Mouse (Mus musculus) kidney, adult 11 months (tissue): ENCODE data around the gene Plekha4.

Experiments
- DNase-seq: peaks from one replicate; pipeline ENCODE4 v3.0.0; 2022

Gene Plekha4

DNA sequence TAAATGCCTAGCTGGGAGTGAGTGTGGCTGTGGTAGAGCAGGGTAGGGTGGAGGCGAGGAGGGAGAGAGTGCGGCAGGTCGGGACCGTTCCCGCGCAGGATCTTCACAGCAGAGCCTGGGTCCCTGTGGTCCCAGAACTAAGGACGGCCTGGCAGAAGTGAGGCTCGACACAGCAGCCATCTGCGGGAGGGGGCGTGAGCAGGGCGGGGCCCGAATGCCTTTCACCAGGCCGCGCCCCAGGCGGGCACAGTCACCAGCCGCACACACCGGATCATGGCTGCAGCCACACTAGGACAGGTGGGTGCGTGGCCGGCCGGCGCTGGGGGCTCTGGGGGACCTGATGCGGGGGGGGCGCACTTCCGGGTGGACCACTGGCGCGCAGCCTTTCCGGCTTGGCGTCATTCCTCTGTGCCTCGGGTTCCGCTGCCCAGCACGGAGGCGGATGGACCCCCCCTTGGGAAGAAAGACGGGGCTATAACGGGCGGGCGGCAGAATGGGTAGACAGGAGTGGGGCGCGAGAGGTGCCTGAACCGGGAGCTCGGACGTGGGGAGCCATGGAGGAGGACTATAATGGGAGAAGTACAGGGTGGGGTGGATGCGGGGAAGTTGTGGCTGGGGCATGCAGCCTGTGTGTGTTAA is 44.1 kb downstream of the Plekha4 start, which contains the start of gene Bcat2:
TSS of gene Bcat2 (plus strand) at position 51 of the 639 bp plus-strand sequence.
- DNase-seq: peak; percentile 76

DNA sequence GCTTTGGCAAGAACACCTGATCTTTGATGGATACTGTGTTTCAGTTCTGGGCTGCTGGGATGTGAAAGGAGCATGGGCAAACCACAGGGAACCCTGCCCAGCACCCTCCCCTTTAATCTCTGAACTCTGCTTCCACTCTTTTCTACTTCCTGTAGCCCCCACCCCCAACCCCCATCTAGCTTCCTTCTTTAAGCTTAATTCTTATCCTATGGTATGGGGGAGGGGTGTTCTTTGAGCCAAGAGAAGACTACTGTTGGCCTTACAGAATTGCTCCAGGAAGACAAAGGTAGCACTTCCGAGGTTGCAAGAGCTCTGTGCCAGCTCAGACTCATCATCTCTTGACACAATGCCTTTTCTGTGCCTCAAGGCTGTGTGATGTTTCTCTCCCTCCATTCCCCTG is 45.8 kb downstream of the Plekha4 start:
- no peak for DNase-seq

DNA sequence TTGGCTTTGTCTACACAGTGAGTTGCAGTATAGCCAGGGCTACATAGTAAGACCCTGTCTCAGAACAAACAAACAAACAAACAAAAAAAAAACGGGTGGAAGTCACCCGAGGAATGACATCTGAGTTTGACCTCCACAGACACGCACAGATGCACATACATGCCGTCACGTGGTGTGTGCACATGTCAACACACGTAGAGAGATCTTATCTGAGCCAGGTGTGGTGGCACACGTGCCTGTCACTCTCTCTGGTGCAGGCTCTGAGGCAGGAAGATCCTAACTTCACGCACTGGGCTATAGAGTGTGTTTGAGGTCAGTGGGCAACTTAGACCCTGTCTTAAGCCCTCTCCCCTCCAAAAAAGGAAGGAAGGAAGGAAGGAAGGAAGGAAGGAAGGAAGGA is 47.8 kb downstream of the Plekha4 start:
- DNase-seq: peak; percentile 66

DNA sequence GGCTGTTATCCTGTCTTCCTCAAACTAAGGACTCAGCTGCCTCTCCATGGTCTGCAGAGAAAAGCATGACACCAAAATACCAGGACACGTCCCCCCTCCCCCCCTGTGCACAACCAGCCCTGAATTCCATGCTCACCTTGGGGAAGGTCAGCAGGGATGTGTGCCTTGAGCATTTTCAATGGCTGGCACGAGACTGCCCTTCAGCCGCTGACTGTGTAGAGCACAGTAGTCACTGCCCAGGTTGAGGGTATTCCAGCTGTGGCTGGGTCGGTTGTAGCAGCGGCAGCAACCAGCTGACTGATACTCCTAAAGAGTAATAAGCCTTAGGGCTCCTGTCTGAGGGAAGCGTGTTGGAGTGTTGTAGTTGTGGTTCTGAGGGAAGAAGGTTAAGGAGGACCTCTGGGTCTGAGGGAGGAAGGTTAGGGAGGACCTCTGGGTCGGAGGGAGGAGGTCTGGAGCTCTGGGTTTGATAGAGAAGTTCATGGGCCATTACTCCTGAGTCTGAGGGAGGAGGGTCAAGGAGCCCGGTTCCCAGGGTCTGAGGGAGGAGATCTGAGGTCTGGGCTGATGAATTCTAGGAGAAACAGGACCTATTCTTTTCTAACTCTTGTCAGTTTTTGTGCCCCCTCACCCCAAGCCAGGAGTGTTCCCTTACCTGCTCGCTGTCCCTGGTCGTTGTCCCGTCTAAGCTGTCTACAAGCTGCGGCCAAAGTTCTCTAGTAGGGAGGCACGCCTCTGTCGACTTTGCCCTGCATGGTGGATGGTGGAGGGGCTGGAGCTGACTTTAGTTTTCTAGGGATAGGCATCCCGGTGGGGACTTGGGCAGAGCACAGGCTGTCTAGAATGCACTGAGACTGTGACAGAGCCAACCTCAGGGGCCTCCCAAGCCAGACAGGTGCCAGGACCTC is 48.6 kb downstream of the Plekha4 start:
- DNase-seq: peak; percentile 82

DNA sequence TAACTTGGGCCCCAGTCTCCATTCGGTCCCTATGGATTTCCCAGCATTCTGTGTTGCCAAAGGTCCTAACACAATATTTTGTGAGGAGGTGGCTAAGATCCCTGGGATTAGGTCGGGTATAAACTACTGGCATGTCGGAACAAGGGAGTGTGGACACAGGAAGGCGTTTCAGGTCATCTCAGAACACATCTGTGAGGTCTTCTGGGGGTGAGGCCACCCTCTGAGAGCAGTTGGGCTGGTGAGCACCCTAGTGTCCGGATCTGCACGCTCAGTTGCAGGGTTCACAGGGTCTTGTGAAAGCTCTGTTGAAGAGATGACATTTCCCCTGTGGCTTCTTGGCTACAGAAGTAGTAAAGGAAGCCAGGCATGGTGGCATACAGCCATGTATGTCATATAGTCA is 59.8 kb downstream of the Plekha4 start:
- no peak for DNase-seq

DNA sequence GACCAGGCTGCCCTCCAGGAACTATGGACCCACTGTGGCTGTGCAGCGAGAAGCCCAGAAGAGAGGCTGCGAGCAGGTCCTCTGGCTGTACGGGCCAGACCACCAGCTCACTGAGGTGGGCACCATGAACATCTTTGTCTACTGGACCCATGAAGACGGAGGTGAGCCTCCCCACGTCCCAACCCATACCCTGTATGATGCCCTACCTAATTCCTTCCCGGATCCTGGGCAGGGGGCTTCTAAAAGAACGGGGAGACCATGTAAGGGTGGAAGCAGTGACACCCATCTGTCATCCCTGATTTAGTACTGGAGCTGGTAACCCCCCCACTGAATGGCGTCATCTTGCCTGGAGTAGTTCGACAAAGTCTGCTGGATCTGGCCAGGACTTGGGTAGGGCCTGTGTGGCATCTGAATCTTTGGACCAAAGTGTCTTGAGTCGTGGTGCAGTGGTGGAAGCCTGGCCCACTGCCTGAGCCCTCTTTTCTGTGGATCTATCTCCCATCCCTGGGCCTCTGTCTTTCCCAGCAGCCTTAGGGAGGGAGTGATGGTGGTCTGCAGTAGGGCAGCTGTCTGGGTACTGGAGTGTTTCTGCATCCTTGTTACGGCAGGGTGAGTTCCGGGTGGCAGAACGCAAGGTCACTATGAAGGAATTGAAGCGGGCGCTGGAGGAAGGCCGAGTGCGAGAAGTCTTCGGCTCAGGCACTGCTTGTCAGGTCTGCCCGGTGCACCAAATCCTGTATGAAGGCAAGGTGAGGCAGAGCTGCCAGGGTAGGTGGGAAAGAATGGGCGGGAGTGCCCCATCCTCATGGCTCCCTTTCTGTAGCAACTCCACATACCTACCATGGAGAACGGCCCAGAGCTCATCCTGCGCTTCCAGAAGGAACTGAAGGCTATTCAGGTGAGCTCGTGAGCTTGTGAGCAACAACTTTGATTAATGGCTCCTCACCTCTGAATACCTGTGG is 61.8 kb downstream of the Plekha4 start:
- DNase-seq: no peak

DNA sequence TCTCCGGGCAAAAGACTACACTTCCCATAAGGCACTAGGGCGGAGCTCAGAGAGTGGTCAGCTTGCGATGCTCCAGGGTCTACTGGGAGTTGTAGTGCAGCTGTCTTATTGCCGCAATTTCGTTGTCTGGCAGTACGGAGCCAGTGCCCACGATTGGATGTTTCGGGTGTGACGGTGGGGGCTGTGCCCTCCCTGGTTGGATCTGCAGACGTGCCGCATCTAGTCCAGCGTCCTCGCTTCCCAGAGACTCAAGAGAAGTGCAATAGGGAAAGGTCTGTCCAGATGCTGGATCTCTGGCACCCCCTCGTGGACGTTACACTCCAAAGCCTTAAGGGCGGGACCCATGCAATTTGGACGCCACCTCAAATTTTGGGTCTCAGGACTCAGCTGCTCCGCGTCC is 63.0 kb downstream of the Plekha4 start:
- peak; percentile 97 for DNase-seq

DNA sequence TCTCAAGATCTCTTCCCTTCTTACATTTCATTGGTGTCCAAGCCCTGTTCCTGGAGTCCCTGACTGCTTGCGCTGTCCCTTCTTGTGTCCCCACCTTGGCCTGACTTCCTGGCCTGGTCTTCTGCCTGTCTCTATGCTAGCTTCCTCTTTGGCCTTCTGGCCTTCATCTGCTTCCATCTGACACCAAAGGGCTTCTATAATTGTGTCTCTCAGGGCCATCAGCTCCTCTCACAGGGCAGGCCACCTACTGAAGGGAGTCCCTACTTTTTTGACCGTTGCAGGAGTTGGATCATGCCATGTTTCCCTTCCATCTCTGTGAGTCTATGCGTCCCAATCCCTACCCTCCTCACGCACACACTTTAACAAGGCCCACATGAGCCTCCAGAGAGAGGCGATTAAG is 63.8 kb downstream of the Plekha4 start:
- no peak for DNase-seq

DNA sequence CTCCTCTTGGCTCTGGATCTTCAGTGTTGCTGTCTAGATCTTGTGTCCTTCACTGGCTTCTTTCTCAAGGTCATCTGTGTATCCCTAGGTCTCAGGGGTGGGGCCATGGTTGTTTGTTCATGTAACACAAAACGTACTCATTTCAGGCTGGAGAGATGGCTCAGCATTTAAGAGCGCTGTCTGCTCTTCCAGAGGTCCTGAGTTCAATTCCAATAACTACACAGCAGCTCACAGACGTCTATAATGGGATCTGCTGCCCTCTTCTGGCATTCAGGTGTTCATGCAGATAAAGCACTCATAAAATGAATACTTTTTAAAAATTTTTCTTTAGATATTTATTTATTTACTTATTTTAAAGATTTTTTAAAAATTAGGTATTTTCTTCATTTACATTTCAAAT is 64.7 kb downstream of the Plekha4 start:
- no peak for DNase-seq

DNA sequence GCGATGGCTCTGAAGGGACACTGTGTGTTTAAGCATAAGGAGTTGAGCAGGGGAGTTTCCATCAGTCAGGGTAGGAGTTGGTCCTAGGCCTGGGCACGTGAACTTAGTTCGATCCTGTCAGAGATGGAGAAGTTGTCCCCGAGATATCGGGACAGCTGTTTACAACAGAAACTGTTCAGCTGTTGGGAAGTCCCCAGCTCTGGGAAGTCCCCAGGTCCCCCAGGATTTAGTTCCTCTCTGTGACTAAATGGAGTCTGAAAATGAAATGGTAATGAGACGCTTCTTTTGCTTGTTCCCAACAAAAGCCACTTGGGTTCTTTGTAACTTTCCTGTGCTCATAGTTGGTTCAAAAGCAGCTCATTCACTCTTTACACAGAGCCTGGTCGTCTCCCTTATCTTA is 65.8 kb downstream of the Plekha4 start:
- no peak for DNase-seq

DNA sequence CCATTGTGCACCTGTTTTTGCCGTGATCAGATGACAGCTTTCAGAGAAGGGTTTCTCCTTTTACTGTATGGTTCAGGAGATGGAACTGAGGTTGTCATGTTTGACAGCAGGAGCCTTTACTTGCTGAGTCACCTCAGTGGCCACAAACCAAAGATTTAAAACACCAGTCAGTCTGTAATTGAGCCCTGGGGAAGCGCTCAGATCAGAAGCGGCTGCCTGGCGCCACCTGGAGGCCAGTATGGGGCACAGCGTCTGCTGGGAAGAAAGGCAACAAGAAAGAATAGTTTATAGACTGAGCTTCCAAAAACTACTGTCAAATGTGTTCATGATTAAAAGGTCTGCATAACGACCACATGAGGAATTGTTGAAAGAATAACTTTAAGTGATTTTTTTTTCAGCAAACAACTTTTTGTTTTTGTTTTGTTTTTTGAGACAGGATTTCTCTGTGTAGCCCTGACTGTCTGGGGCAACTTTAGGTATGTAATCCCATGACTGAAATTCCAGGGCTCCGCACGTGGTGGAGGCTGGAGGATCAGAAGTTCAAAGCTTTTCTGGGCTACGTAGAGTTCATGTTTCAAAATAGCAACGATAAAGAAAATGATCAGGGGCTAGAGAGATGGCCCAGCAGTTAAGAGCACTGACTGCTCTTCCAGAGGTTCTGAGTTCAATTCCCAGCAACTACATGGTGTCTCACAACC is 67.1 kb downstream of the Plekha4 start:
- no peak for DNase-seq

DNA sequence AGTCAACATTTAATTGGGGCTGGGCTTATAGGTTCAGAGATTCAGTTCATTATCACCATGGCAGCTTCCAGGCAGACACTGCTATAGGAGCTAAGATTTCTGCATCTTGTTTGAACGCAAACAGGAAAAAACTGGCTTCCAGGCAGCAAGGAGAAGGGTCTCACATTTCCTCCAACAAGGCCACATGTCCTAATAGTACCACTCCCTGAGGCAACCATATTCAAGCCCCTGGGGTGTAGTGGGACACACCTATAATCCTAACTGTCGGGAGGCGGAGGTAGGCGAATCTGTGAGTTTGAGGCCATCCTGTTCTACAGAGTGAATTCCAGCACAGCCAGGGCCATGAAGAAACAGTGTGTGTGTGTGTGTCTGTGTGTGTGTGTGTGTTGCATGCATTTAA is 69.0 kb downstream of the Plekha4 start:
- no peak for DNase-seq

DNA sequence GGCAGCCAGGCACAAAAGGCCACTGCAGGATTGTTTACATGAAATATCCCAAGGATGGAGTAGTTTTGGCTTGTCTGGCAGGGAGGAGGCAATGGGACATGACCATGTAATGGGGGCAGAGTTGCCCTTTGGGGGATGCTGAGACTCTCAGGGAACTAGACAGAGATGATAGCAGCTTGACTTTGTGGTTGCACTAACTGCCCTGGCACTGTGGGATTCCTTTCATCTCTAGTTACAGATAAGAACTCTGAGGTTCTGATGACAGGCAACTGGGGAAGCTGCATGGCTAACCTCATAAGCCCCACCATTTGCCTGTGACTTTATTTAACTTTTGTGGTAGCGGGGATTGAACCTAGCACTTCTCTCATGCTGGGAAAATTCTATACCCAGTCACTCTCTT is 70.0 kb downstream of the Plekha4 start:
- no peak for DNase-seq

DNA sequence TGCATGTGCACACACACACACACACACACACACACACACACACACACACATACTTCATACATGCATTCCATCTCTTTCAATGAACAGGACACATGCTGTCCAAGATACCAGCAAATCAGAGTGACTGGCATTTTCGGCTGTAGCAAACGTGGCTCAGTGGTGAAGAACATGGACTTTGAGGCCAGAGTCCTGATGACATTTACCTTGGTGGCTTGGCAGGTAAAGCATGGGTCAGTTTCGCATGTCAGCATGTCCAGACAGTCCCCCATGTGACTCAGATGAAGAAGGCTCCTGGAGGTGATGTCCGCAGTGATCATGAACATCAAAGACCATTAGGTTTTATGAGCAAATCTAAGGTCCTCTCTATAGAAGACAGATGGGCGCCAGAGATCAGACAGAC is 70.9 kb downstream of the Plekha4 start:
- DNase-seq: no peak

DNA sequence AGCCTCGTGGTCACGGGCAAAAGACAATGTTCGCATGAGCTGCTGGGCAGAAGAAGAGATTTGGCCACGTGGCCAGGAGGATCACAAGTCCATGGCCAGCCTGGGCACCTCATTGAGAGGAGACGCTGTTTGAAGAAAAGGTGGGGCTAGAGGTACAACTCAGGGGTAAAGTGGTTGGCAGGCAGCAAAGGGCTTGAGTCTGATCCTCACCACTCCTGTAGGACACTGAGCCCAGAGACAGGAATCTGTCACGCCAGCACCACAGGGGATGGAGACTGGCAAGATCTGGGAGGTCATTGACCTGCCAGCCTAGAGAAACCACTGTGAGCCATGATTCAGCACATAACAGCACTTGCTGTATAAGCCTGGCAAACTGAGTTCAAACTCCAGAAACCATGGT is 71.4 kb downstream of the Plekha4 start:
- DNase-seq: peak; percentile 71

DNA sequence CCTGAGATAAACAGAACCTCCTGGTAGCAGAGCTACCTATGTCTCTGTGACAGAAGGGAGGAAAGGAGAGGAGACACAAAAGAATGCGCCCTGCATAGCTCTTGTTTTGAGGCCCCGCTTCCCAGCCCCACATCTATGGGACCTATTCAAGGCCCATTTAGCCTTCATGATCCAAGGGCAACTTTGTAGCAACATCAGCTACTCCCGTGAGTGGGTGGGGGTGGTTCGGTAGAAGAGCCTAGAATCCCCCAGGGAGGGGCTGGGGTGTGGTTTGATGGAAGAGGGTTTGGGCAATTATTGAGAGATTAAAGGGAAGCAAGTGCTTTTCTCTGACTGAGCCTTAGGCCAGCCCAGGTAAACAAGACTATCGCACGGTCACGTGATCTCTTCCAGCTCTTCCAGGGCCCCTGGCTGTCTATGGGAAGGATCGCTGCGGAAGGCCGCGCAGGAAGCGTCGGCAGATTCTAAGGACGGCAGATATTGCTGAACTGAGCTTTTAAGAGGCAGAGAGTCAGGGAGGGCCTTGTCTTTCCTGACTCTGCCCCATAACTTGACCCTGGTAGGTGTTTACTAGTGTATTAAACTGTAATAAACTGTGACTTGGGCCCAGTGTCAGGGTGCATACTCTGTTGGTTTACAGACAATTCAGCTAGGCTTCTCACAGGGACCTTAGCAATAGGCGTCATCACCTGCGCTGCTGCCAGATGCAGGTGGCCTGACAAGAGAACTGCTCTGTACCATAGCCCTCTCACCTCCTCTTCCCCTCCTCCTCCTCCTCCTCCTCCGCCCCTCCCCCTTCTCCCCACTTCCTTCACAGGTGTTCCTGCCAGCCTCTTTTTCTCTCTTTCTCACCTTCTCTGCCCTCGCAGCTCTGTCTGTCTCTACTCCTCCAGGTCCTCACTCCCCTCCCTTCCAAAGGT is 73.1 kb downstream of the Plekha4 start:
- no peak for DNase-seq
